Mouse (Mus musculus): Measurements from ENCODE around the gene Dusp8.
A peak's percentile ranks its signal among the peaks of the same experiment; 100 is the strongest.
"Not testable (repeated sequence)": the region's sequence is repeated elsewhere in the genome, so short reads cannot be mapped to it uniquely, and the experiment has no call there.

Gene Dusp8

DNA sequence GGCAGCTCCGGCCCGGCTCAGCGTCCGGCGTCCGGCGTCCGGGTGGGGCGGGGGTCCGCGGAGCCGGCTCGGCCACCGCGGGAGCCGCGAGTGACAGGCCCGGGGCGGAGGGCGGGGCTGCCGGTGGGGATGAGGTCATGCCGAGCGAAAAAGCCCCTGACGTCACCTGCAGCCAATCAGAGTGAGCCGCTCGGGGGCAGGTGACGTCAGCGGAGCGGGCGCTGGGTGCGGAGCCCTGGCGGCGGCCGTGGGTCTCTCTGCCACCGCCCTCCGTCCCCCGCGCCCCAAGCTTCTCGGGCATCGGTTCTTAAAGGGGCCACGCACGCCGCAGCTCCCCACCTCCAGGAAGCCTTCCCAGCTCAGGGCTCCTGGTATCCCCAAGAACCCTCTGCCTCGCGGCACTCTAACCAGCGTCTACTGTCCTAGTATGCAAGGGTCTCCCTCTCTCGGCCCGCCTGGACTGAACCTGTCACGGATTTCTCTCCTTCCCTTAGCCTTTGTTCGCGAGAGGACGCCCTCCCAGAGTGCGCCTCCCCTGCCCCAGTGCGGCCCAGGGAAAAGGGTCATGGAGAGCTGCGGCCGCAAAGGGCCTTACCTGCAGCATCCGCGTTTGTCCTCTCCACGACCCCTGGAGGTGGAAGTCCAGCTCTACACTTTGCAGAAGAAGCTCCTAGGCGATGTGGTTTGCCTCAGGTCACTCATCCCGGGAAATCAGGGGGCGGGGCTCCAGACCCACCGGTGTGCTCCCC, at the start of gene Dusp8:
Gene Dusp8 (minus strand): TSS at position 661 of the 749 bp plus-strand sequence.
- peak; percentile 91 for DNase-seq (ENCODE audit: low read depth, low spot score)

DNA sequence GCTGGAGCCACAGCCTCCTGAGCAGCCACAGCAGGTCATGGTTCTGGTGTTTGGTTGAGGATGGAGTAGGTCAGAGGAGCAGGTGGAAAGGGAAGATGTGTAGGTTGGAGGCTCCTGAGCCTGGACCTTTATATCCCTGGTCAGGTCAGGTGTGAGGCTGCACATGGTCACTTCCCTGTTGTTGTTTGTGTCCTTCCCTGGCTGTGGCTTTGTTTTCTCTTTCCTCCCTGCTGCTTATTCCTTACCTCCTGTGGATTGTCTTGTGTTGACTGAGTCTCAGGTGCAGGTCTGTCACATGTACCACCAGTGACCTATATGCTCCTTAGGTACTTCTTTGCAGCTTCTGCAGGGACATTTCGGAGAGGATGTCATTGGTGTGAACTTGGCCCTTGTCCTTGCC, 48.9 kb upstream of the Dusp8 start, which contains the start of gene Gm45337:
Gene Gm45337 (minus strand): TSS at position 101 of the 400 bp plus-strand sequence.
- DNase-seq (ENCODE audit: low read depth, low spot score) = no peak

DNA sequence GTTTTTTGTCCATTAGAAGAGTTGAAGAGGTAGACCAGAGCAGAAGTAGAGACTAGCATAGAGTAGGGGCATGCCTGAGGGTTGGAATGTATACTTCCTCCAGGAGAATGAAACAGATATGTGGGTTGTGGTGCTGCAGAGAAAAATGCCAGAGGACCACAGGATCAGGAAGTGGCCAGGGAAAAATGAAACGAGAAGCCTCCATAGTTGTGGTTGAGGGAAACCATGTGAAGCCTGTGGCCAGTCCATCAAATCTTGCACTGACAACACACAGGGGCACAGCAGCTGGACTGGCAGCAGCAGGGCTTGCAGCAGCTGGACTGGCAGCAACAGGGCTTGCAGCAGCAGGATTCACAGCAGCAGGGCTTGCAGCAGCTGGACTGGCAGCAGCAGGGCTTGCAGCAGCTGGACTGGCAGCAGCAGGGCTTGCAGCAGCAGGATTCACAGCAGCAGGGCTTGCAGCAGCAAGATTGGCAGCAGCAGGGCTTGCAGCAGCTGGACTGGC, 47.9 kb upstream of the Dusp8 start:
- not testable (repeated sequence) for DNase-seq (ENCODE audit: low read depth, low spot score)

DNA sequence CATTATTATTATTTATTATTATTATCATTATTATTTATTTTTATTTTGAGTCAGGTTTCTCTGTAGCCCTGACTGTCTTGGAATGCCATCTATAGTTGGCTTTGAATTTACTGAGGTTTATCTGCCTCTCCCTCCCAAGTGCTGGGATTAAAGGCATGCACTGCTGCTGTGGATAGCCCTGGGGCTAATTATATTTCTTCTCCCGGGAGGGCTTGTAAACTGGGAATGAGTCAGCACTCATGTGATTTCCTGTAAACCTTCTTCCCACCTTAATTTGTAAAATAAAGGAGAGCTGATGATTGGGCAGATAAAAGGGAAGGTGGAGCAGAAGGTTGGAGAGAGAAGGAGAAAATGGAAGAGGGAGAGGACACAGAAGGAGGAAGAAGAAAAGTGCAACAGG, 45.1 kb upstream of the Dusp8 start:
- DNase-seq (ENCODE audit: low read depth, low spot score) = no peak

DNA sequence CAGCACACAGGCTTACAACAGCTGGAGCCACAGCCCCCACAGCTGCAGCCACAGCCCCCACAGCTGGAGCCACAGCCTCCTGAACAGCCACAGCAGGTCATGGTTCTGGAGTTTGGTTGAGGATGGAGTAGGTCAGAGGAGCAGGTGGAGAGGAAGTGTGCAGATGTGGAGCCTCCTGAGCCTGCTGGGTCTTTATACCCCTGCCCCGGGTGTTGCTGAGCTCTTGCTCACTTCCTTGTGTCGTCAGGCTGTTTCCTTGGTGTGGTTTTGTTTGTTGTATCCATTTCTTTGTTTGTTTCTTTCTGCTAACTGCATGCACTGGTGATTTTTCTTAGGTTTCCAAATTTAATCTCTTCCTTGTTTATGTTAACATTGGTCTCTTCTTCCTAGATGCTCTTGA, 40.3 kb upstream of the Dusp8 start, which contains the start of gene Gm39115:
Gene Gm39115 (minus strand): TSS at position 101 of the 400 bp plus-strand sequence.
- DNase-seq (ENCODE audit: low read depth, low spot score) = not testable (repeated sequence)

DNA sequence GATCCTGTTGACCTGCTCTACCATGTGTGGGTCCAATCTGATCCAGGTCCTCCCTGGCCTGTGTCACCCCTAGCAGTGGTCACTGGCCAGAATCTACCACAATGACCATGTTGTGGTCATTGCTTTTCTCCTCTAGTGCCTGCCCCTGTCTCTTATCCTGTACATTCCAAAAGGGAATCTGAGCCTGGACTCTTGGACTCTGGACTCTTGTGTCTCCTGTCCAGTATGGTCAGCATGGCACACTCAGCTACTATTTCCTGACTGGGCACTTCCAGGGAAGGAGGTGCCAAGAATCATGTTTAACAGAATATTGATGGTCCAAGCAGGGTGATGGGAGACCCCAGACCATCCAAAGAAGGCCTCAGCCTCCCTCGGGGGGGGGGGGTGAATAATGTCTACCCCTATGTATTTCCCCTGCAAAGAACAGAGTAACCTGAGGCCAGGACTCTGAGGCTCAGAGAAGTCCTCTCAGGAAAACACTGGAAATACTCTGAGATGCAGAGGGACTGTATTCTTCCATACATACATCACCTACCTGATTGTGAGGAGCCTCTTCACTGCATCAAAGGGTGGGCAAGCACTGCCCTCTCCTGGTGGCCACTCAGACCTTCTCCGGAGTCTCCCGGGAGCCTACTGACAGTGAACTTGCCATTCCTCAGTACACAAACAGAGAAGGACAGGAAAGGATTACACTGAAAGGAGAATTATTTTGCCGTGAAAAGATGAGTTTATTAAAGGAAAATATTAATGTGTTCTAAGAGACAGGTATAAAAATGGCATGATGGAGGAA, 38.8 kb upstream of the Dusp8 start:
- no peak for DNase-seq (ENCODE audit: low read depth, low spot score)

DNA sequence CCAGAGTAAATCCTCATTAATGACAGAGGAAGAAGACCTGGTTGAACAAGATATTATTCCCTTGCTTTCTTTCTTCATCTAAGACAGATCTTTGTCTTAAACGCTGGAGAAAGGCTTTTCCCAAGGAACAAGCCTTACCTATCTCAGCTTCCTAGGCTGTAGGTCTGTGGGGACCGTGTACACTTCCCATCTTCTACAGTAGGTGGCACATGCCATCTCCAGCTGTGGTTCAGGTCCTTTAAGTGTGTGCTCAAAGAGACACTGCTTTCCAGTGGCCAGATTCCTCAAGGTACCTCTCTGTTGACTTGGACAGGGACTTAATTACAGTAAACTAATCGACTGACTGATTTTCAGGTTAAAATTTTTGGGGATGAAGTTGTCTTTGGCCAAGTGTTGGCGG, 33.2 kb upstream of the Dusp8 start:
- no peak for DNase-seq (ENCODE audit: low read depth, low spot score)

DNA sequence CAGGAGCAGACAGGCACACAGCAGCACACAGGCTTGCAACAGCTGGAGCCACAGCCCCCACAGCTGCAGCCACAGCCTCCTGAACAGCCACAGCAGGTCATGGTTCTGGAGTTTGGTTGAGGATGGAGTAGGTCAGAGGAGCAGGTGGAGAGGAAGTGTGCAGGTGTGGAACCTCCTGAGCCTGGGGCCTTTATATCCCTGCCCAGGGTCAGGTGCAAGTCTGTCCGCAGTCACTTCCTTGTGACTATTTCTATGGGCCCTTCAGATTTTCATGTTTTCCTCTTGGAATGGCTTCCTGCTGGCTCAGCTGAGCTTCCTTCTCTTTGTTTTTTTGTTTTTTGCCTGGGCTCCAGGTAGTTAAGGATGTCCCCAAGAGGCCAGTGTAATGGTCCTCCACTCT, 25.0 kb upstream of the Dusp8 start, which contains the start of gene Gm45618:
Gene Gm45618 (minus strand): TSS at position 101 of the 400 bp plus-strand sequence.
- DNase-seq (ENCODE audit: low read depth, low spot score) = not testable (repeated sequence)

DNA sequence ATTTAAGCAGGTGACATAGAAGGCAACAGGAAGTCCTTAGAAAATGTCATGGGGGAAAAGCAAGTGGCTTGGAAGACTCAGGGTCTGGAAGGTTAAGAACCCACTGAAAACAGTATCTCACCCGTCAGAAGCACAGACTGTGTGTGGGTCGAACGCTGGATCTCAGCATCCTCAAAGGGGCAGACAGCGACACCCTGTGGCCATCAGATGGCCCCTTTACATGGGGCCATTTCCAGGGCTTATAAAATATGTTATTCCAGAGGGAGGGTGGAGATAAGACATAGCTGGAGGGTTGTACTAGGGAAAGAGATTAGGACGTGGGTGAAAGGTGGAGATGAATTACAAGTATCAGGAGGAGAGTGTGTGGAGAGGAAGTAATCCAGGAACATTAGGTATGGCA, 24.0 kb upstream of the Dusp8 start:
- no peak for DNase-seq (ENCODE audit: low read depth, low spot score)

DNA sequence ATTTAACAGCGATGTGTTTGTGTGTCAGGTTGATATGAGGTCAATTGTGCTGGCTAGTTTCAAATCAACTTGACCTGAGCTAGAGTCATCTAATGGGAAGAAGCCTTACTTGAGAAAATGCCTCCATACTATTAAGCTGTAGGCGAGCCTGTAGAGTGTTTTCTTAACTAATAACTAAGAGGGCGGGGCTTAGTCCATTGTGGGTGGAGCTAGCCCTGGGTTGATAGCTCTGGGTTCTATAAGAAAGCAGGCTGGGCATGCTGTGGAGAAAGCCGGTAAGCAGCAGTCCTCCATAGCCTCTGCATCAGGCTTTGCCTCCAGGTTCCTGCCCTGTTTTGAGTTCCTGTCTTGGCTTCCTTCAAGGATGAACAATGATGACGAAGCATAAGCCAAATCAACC, 9.1 kb upstream of the Dusp8 start:
- DNase-seq (ENCODE audit: low read depth, low spot score) = no peak

DNA sequence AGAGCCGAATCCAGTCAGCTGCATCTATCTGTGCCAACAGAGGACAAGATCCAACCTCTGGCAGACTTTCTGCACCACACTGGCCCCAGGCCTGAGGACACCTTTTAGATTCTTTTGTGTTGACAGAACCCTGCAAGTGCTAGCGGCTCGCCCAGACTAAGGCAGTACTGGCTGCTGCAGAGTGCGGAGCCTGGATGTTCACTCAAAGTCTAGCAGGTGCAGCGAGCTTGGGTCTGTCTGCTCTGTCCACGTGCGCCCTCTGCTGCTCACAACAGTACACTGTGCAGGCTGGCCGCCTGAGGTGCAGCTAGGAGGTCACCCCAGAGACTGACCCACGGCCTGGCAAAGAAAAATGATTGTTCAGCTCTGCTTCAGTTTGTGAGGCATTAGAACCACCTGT, 2.1 kb upstream of the Dusp8 start:
- DNase-seq (ENCODE audit: low read depth, low spot score) = peak; percentile 73

DNA sequence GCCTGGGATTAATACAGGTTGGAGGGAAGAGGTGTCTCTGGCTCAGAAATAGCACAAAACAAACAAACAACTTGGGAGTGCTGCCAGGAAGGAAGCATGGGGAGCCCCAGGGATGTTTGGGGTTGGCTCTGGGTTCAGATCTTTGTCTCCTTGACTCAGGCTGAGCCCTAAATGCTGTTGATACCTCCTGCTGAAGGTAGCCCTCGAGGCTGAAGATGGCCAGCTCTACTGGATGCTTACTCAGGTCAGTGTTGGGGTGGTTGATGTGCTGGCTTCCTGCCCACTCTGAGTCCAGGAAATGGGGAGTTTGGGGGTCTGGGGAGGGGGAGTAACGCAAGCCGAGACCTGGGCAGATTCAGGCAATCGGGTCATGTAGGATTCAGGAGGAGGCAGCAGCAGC, 1.1 kb upstream of the Dusp8 start:
- no peak for DNase-seq (ENCODE audit: low read depth, low spot score)

DNA sequence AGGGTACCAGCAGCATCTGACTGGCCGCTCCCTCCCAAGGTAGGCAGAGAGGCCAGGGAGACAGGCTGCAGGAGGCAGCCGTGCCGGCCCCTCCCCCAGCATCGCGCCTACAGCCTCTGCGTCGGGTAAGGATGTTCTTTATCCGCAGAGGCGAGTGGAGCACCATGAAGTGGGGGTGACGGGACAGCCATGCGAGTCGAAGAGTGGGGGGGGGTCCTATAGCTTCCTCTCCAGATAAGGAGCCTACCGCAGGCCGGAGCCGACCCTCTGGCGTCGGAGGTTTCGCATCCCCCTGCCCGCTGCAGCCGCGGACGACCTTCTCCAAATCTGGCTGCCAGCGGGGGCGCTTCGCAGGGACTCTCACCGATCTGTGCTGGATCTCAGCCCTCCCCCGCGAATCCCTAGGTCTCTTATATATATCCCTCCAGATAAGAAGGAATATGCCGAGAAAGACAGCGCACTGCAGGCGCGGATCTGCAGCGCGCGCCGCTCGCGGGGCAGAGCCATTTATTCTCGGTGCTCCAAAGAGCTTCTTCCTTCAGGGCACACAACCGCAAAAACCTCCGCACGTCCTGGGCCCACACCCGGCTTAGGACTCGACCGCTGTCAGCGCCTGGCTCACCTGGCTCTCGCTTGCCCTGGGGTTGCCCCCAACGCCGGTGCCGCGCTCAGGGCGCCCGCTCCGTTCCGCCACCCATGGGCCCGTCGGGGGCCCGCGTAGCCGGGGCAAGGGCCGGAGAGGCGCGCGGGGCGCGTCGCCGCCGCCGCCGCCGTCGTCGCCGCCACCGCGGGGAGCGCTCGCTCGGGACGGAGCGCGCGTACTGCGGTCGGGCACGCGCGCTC, 1.1 kb downstream of the Dusp8 start:
- DNase-seq (ENCODE audit: low read depth, low spot score) = peak; percentile 51

DNA sequence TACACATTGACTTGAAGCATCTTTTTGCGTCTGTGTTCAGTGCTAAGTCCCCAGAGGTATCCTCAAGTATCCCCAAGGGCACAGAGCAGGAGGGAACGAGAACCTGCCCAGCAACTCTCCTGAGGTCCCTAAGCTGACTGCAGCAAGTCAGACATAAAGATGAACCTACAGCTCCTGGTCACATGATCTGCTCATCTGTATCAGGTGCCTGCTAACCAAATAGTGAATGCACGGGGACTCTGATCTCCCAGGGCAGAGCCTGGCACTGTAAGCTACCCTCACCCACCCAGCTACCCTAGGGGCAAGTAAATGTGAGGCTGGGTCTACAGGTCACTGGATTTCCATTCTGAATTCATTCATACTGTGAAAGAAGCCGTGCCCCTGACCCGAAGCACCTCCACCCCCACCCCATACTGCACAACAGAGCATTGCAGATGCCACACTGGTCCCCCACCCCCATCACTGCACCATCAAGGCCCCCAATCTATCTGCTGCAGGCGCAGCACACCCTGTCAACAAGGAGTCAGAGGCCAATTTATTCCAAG, 1.9 kb downstream of the Dusp8 start:
- no peak for DNase-seq (ENCODE audit: low read depth, low spot score)

DNA sequence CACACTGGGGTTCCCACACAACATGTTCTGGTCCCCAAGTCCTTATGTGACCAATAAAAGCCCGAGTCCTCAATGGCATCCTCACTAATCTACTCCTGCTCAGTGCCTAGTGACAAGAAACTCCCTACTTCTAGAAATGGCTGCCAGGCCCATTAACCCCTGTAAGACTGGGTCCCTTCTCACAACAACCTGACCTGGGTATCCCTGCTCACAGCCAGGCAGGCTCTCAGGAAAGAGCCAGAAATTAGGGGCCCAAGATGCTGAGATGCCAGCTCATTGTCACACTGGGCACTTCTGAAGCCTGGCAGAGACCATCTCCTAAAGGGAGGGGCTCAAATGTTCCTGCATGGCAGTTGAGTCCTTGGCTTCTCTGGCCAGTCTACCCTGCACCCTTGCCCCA, 2.7 kb downstream of the Dusp8 start:
- no peak for DNase-seq (ENCODE audit: low read depth, low spot score)

DNA sequence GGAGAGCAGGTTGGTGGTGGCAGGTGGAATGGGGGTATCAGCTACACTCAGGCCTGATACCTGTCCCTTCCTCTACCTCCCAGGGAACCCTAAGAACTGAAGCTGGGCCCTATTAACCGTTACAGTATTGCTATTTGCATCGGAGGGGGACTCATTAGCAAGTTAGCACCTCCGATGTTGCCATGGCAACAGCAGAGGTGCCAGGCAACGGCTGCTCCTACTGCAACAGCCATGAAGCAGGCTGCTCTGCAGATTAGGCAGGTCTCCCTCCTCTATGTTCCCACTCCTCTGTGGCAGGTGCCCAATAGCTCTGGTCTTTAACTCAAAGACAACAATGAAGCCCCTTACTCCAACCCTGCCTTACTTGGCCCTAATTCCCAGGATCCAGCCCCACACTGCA, 3.8 kb downstream of the Dusp8 start:
- DNase-seq (ENCODE audit: low read depth, low spot score) = peak; percentile 20

DNA sequence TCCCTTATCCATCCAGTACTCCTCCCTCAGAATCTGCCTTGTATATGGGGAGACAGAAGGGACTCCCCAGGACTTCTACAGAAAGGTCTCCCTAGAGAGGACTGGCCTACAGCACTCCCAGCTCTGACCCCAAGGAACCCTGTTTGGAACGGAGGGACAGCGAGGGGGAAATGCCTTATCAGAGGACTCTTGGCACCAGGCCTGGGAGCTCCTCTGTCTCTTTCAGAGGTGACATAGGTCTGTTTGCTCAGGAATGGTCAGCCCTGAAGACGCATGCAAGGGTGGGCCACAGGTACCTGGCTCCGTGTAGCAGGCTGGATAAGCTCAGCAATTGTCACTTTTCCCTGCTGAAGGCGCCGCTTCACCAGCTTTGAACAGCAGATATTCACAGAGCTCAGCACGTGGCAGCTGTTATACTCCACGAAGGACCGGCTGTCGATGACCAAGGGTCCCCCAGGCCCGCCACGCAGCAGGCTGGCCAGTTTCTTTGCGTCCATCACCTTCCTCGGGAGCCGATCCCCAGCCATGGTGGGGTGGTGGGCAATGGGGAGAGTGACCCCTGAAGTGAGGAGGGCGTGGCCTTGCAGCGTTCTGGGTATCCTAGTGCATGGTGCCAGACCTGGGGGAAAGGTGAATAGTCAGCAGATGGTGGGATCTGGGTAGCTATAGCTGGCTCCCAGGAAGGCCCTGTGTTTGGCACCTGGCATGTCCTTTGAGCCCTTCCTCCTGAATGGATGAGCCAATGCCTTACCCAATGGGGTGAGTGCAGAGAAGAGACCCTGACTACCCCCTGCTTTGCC, 5.8 kb downstream of the Dusp8 start:
- DNase-seq (ENCODE audit: low read depth, low spot score) = no peak

DNA sequence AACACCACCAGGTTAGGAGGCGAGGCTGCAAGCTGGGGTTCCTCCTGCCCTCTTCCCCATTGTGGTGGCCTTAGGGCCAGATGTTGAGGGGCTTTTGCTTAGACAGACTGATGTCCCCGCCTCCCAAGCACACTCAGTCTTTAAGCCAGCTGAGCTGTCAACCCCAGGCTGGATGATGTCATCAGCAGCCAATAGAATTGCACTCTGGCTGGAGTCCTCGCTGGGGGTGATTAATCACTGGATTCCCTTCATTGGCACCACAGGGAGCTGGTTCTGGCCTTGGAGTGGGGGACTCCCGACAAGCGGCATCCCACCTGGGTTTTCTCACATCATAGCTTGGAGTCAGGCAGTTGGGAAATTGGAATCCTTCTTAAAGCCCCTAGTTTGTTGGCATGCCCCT, 6.8 kb downstream of the Dusp8 start:
- DNase-seq (ENCODE audit: low read depth, low spot score) = no peak

DNA sequence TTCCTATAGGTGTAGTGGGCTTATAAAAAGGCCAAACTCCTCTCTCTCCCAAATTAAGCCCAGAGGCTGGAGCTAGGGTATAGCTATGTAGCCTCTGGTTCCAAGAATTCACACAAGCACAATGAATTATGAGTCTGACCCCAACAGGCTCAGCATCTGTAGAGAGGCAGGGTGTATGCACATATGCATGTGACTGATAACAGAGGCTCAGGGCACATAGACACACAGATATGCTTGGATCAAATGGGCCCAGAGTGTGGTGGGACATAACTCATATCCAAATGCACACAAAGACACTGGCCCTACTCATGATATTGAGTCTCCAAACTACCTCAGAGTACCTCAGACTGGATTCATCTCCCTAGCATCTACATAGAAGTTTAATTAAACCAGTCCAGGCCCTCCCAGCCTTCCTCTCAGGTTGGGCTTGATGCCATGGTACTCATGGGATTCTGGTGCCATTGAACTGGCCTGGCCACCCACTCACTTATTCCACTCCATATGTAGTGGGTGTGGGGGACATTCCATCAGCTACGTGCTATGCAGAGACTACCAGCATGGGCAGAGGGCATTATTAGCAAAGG, 8.5 kb downstream of the Dusp8 start:
- DNase-seq (ENCODE audit: low read depth, low spot score) = no peak
